Mouse (Mus musculus) brain, adult 2 months (tissue): ENCODE results near the gene Gm49392.
"Not testable (repeated sequence)": the region's sequence is repeated elsewhere in the genome, so short reads cannot be mapped to it uniquely, and the experiment has no call there.

Experiments used
- DNase-seq: peaks from one replicate; pipeline ENCODE4 v3.0.0; 2011; ENCODE audit warnings: low read depth, low spot score

Gene Gm49392

GRCm38 (mm10) chr13:60896794-60897193 lies at the start of gene Gm49392:
Gene Gm49392 (minus strand): TSS chr13:60896894.
- not testable (repeated sequence) for DNase-seq

- DNase-seq, result not testable (repeated sequence)
These were observed 45.2 kb upstream of the Gm49392 start, which contains the start of gene Tpbpa for GRCm38 (mm10) chr13:60941884-60942283. Gene Tpbpa (minus strand): TSS chr13:60941984.

GRCm38 (mm10) chr13:60936500-60936901 lies 39.8 kb upstream of the Gm49392 start, which contains the start of the genes Gm49391 and Ctla2a:
Gene Gm49391 (minus strand): TSS chr13:60936571.
Gene Ctla2a (minus strand): TSS chr13:60936625.
- DNase-seq, result no peak

DNA sequence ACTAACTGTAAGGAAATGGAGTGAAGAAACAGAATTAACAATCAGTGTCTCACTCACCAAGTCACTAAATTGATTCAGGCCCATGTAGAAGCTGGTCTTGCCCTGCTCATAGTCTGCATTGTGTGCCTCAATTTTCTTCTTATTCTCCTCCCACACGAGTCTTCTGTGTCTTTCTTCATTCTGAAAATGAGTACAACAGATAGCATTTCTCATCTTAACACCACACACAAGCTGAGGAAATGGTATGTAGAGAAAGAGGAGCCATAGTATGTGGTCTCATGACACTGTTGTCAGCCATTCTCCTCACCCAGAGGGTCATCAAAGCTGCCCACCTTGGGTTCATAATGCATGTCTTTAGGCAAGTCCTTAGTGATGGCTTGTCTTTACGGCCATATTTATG lies 38.8 kb upstream of the Gm49392 start, which contains the start of gene Gm49393:
Gene Gm49393 (minus strand): TSS at position 101 of the 400 bp plus-strand sequence.
- DNase-seq, result not testable (repeated sequence)

- DNase-seq, result not testable (repeated sequence)
These were observed 8.1 kb upstream of the Gm49392 start, which contains the start of gene Tpbpb for GRCm38 (mm10) chr13:60904780-60905179. Gene Tpbpb (minus strand): TSS chr13:60904880.

DNA sequence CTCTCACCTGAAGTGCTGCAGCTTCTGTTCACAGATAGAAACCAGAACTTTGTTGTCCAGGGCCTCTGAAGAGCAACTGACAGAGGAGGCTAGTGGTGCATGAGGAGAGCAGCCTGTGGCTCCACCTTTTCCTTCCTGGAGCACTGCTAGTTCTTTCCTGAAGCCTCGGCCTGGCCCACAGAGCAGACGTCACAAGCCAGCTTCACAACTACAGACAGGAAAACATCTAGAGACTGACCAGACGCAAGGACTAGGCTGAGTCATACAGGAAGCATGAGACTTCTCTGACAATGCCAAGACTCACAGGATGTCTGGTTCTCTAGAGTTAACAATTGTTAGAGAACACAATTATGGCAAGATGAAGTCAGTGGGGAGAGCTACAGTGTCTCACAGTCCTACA lies 634 bp upstream of the Gm49392 start, which contains the start of gene Ctla2b:
Gene Ctla2b (minus strand): TSS at position 120 of the 400 bp plus-strand sequence.
- peak; percentile 22 for DNase-seq

GRCm38 (mm10) chr13:60895406-60896160 lies 1.1 kb downstream of the Gm49392 start:
- DNase-seq, result no peak

GRCm38 (mm10) chr13:60892301-60892700 lies 4.4 kb downstream of the Gm49392 start:
- no peak for DNase-seq

GRCm38 (mm10) chr13:60864281-60864680 lies 32.4 kb downstream of the Gm49392 start, which contains the start of gene 4930486L24Rik:
Gene 4930486L24Rik (minus strand): TSS chr13:60864475.
- no peak for DNase-seq

GRCm38 (mm10) chr13:60848241-60849120 lies 48.2 kb downstream of the Gm49392 start:
- no peak for DNase-seq

- no peak for DNase-seq
These were observed 53.5 kb downstream of the Gm49392 start for GRCm38 (mm10) chr13:60843153-60843552.

- DNase-seq, result peak; percentile 1
These were observed 54.0 kb downstream of the Gm49392 start for GRCm38 (mm10) chr13:60842703-60843102.

DNA sequence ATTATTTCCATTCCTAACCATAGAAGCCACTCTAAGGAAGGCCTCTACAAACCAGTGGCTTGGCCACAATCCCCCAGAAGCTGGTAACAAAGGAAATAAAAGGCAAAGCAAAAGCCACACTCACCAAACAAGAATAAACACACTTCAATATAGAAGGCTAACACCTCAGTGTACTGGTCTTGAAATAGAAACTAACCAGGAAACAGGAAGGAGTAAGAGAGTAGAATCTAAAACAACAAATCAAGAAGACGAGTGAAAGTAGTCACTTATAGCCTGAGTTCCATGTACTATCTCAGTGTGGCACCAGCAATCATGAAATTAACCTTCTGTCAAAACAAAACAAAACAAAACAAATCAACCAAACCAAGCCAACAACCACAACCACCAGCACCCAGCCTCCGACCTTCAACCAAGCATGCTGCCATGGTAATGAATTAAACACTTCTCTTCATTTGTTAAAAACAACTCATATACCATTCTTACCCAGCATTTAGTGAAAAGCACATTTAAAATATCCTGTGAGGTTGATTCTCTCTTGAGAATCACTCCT lies 57.3 kb downstream of the Gm49392 start:
- DNase-seq, result no peak

GRCm38 (mm10) chr13:60826052-60826451 lies 70.6 kb downstream of the Gm49392 start:
- DNase-seq, result peak; percentile 2

DNA sequence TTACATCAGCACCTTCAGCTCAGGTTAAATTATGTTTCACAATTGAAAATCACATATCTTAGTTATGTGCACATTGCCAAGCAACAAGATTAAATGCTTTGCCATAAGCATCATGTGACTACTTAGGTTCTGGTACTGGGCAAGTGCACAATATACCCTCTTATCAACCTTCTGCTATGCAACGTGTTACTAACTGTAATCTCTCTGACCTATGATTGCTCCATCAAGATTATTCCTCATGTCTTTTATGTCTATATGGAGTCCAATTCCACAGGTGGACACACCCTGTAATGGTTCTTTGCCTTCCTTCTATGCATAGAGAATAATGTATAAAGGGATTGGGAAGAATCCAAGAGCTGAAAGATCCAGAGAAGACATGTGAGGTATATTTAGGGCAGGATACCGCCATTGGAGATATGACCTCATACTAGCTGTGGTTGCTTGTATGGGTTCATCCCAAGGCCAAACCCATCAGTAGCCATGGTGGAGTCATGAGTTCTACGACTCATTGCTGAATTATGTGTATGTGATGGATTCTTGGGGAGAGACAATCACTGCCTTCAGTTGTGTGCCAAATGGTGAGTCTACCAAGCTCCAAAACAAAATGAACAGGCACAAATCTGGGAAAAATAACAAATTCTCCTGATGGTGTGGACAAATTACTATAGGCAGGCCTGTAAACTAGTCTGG lies 76.1 kb downstream of the Gm49392 start:
- DNase-seq, result no peak

DNA sequence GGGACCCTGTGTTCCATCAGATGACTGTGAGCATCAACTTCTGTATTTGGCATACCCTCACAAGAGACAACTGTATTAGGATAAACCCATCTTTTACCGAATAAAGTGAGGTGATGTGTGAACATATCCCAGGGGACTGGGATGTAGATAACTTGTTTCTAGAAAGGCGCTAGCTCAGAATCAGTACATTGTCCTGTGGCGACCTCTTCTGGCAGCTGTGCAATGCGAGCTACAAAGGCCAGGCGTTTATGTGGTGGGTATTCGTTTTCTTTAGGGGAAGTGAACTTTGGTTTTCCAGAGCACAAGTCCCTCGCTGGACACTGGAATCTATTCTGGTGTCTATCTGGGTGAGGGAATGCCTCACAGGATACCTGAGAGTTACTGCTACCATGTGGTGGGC lies 77.2 kb downstream of the Gm49392 start:
- peak; percentile 43 for DNase-seq

GRCm38 (mm10) chr13:60813722-60814121 lies 83.0 kb downstream of the Gm49392 start:
- no peak for DNase-seq

DNA sequence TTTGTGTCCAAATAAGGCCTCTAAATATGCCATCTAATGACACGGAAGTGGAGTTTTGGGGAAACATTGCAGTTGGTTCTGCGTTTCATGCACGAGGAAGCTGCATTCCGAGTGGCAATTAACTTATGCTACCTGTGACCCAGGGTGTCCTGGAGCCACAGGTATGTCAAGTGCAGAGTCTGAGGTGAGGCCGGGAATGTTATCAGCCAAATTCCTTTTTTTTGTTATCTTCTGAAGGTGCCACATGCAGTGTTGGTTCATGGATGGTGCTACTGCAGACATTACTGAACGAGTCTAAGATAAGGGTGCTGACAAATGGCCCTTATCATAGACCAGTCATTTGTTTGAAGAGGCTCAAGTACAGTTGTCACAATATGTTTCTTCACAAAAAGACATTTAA lies 83.9 kb downstream of the Gm49392 start:
- no peak for DNase-seq

GRCm38 (mm10) chr13:60809690-60810089 lies 87.0 kb downstream of the Gm49392 start:
- DNase-seq, result no peak

DNA sequence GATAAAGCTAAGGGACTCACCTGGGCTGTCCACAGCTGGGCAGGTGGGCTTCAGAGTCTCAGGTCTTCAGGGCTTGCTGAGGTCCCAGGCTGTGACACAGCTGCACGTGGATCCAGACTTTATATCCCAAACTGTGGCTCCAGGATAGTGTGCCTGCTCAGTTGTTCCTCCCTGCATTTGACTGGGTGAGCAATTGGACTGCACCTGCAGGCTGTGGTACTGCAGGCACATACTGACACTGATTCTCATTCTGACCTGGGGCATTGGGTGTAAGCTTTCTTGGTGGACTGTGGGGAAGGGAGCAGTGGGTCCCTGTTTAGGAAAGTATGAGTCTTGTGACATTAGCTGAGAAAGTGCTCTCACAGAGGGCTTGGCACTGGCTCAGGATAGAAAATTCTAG lies 93.9 kb downstream of the Gm49392 start, which contains the start of gene Ctsll3:
Gene Ctsll3 (minus strand): TSS at position 101 of the 400 bp plus-strand sequence.
- DNase-seq, result no peak
